Mouse (Mus musculus): Measurements from ENCODE around the gene Fancg. TPM values are rescaled to one million over a fixed set of nuclear protein-coding genes. Genes with fewer than 3 reads are reported as not detected.

Gene Fancg
- total and polyA plus RNA-seq, 3 experiments = 13.2 to 18.7 (median 13.7) TPM

DNA sequence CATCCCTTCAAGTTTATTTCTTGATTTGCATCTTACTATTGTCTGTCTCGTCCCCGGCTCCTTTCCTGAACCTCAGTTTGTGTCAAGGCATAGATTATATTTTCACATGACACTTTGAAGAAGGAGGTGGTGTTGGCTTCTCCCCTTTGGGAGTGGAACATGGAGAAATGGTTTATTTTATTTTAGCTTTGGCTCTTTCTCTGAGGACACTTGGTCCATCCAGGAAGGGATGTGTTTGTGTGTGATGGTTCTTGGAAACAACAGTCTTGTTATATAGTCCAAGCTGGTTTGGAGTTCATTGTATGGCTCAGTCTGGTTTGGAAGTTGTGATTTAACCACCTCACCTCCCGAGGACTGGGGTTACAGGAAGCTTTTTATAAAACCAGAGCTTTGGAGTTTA is 49.4 kb upstream of the Fancg start:
- H3K79me2 ChIP-seq (replicated peaks; ENCODE audit: control insufficient read depth, extremely low read depth, insufficient read depth, poor library complexity, severe bottlenecking) = no peaks in the 10 kb centered on the region
- no peak for DNase-seq (ENCODE audit: extremely low read depth)
- no peak overlapping the region for H3K4me2 ChIP-seq (ENCODE audit: insufficient read depth, low read depth, poor library complexity, severe bottlenecking)
- dilution Hi-C loops (cut with MboI; ENCODE audit: extremely low pct_ligation_motif_present, extremely low pct_unique_long_range_greater_than_20kb, low sequenced_read_pairs) = no loop called here
- no peak overlapping the region for H3K9ac ChIP-seq (ENCODE audit: insufficient read depth, low read depth)
- peaks cover 7% of the 10 kb centered on the region for H3K9me3 ChIP-seq (replicated peaks; ENCODE audit: low read length)
- in situ Hi-C loops (cut with MboI; ENCODE audit: low pct_ligation_motif_present, low pct_unique_long_range_greater_than_20kb, low sequenced_read_pairs) = no loop called here
- H3K36me3 ChIP-seq (replicated peaks in 1 of 2; ENCODE audit: control insufficient read depth in 1 of 2, insufficient read depth in 1 of 2, low read length in 1 of 2) = no peaks in the 10 kb centered on the region
- H3K4me1 ChIP-seq (ENCODE audit: control insufficient read depth in 1 of 2, insufficient read depth in 2 of 2) = no peaks in the 10 kb centered on the region
- peaks cover 2% of the 10 kb centered on the region for H3K27me3 ChIP-seq (replicated peaks)
- no peak overlapping the region for H3K27ac ChIP-seq (ENCODE audit: insufficient read depth, low read depth)
- no peak for TF ChIP-seq CHD2 (IDR thresholded peaks at IDR 0.05; ENCODE audit: low read length)
- TF ChIP-seq MAX (IDR thresholded peaks at IDR 0.05; ENCODE audit: low read length) = no peak
- no peak for TF ChIP-seq E2F4 (IDR thresholded peaks at IDR 0.05; ENCODE audit: insufficient replicate concordance, low read depth, low read length)
- no peak for TF ChIP-seq ETS1 (conservative IDR thresholded peaks at IDR 0.05; ENCODE audit: low read depth, low read length)
- no peak for TF ChIP-seq MYC (IDR thresholded peaks at IDR 0.05; ENCODE audit: low read depth, low read length)
- no peak for TF ChIP-seq SMC3 (IDR thresholded peaks at IDR 0.05; ENCODE audit: low read depth, low read length)
- TF ChIP-seq ELF1 (IDR thresholded peaks at IDR 0.05; ENCODE audit: low read depth, low read length) = no peak
- TF ChIP-seq MAZ (IDR thresholded peaks at IDR 0.05; ENCODE audit: low read depth, low read length) = no peak
- TF ChIP-seq HCFC1 (IDR thresholded peaks at IDR 0.05; ENCODE audit: low read depth, low read length) = no peak
- no peak for TF ChIP-seq POLR2A (IDR thresholded peaks at IDR 0.05; ENCODE audit: low read depth, low read length)
- no peak overlapping the region for H3K4me3 ChIP-seq (replicated peaks in 1 of 3; ENCODE audit: low read depth in 2 of 3, low read length in 2 of 3, poor library complexity in 1 of 3)

DNA sequence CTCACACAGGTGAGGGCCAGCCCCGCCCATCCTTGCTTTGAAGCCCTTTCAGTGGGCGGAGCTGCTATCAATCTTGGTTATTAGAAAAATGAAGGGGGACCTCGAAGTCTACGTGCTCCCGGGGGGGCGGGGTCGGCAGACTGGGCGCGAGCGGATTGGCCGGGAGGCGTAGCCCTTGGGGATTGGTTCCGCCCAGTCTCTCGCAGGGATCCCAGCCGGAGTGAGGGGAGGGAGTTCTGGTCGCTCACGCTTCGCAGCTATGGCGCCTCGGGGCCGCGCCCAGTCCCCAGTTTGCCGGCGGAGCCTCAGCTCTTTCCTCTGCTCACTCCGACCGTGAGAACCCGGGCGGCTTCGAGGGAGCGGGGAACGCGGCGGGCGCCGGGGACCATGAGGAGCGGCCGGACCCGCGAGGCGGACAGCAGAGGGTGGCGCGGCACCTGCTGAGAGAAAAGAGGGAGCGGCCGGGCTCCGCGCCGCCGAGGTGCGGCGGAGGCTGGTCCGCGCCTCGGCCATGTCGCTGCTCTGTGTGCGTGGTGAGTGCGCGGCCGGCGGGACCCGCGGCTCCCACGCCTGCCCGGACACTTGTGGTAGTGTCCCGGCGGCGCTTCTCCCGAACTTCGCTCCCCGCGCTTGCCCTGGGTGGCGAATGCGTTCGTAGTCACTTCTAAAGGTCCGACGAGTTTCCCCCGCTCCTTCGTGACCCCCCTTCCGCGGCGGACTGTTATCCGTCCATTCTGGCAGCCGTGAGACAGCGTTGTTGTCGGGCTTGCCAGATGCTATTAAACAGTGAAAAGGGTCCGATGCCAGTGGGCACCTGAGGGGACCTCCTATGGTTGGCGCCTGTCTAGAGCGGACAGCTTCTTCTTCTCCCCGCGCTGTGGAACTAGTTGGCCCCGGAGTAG is 48.7 kb upstream of the Fancg start, which contains the start of gene Unc13b:
Gene Unc13b (plus strand): TSS at position 201 of the 902 bp plus-strand sequence.
- dilution Hi-C loops (cut with MboI; ENCODE audit: extremely low pct_ligation_motif_present, extremely low pct_unique_long_range_greater_than_20kb, low sequenced_read_pairs) (no loop called here), in situ Hi-C loops (cut with MboI; ENCODE audit: low pct_ligation_motif_present, low pct_unique_long_range_greater_than_20kb, low sequenced_read_pairs) (no loop called here)
- Histone ChIP-seq H3K27me3 (replicated peaks) (peaks cover 2% of the 10 kb centered on the region), H3K36me3 (replicated peaks in 1 of 2; ENCODE audit: control insufficient read depth in 1 of 2, insufficient read depth in 1 of 2, low read length in 1 of 2) (no peaks in the 10 kb centered on the region), H3K27ac (ENCODE audit: insufficient read depth, low read depth) (no peak within 1 kb of the TSS), H3K4me2 (ENCODE audit: insufficient read depth, low read depth, poor library complexity, severe bottlenecking) (no peak within 1 kb of the TSS), H3K4me1 (ENCODE audit: control insufficient read depth in 1 of 2, insufficient read depth in 2 of 2) (no peaks in the 10 kb centered on the region), H3K9ac (ENCODE audit: insufficient read depth, low read depth) (no peak within 1 kb of the TSS), H3K4me3 (replicated peaks in 1 of 3; ENCODE audit: low read depth in 2 of 3, low read length in 2 of 3, poor library complexity in 1 of 3) (no peak within 1 kb of the TSS), H3K9me3 (replicated peaks; ENCODE audit: low read length) (peaks cover 7% of the 10 kb centered on the region), H3K79me2 (replicated peaks; ENCODE audit: control insufficient read depth, extremely low read depth, insufficient read depth, poor library complexity, severe bottlenecking) (no peaks in the 10 kb centered on the region)
- no peak for DNase-seq (ENCODE audit: extremely low read depth)
- TF ChIP-seq MYC (IDR thresholded peaks at IDR 0.05; ENCODE audit: low read depth, low read length) (no peak), CHD1 (IDR thresholded peaks at IDR 0.05; ENCODE audit: low read depth, low read length) (no peak), GABPA (IDR thresholded peaks at IDR 0.05; ENCODE audit: insufficient replicate concordance, low read depth, low read length) (no peak), USF2 (conservative IDR thresholded peaks at IDR 0.05; ENCODE audit: low read depth, low read length) (no peak), ETS1 (conservative IDR thresholded peaks at IDR 0.05; ENCODE audit: low read depth, low read length) (no peak), TBP (conservative IDR thresholded peaks at IDR 0.05; ENCODE audit: low read depth, low read length) (no peak), MAX (IDR thresholded peaks at IDR 0.05; ENCODE audit: low read length) (no peak)
